Mouse (Mus musculus) heart, adult 18-20 months (tissue): ENCODE results near the gene Mbd3l1. TPM values are rescaled to one million over a fixed set of nuclear protein-coding genes. Genes with fewer than 3 reads are reported as not detected.

Source experiments
- DNase-seq, 2 experiments: peaks; one replicate each; pipeline ENCODE4 v3.0.0; 2021 to 2022; ENCODE audit warnings: mixed read lengths in 1 of 2
- long read RNA-seq, 2 experiments: library from polyadenylated mRNA; stranded (forward); transcript quantifications; one replicate each; pipeline ENCODE4 v2.0.0; 2021
- microRNA-seq, 2 experiments: library from miRNA; unstranded; fragments of <30 nt; microRNA quantifications; one replicate each; pipeline ENCODE4 v1.2.0; 2022
- total RNA-seq, 2 experiments: library from RNA; stranded (reverse); gene quantifications; 2 replicates each; pipeline ENCODE4 v1.2.3; 2021

The Mbd3l1 gene
- not detected for total RNA-seq
- long read RNA-seq, experiment 1: 0 reads
- long read RNA-seq, experiment 2: 0 reads

DNA sequence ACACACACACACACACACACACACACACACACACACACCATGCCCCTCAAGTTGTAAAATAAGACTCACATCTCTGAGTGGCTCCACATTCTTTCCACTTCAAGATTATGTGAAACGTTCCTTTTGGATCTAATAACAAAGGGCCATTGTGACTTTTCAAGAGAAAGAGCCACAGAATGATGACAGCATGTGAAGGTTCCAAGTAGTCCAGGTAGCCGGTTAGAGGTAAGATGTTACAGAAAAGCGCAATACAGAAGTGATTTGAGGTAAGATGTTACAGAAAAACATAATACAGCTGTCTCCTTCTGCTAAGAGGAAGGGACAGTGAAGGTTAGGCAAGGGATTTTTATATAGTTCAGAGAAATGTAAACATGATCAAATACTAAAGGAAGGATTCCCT, at the start of gene Mbd3l1, which contains the start of gene Zfp558:
TSS of gene Mbd3l1 (plus strand) at position 192 of the 400 bp plus-strand sequence.
TSS of gene Zfp558 (minus strand) at position 101 of the 400 bp plus-strand sequence.
- no peak for DNase-seq

DNA sequence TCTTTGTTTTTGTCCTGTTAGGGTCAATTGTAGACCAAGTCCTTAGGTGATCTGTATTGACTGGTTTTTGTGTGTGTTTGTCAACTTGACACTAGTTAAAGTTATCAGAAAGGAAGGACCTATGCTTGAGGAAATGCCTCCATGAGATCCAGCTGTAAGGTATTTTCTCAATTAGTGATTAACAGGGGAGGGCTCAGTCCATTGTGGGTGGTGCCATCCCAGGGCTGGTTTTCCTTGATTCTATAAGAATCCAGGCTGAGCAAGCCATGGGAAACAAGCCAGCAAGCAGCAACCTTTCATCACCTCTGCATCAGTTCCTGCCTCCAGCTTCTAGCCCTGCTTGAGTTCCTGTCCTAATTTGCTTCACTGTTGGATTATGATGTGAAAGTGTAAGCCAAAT, 47.8 kb upstream of the Mbd3l1 start, which contains the start of gene Mbd3l2:
TSS of gene Mbd3l2 (plus strand) at position 301 of the 400 bp plus-strand sequence.
- no peak for DNase-seq

GRCm38 (mm10) chr9:18431687-18432086, 46.5 kb upstream of the Mbd3l1 start:
- DNase-seq: peak; percentile 5 to 32

- DNase-seq: no peak
Observed at GRCm38 (mm10) chr9:18456520-18456919, 21.6 kb upstream of the Mbd3l1 start.

DNA sequence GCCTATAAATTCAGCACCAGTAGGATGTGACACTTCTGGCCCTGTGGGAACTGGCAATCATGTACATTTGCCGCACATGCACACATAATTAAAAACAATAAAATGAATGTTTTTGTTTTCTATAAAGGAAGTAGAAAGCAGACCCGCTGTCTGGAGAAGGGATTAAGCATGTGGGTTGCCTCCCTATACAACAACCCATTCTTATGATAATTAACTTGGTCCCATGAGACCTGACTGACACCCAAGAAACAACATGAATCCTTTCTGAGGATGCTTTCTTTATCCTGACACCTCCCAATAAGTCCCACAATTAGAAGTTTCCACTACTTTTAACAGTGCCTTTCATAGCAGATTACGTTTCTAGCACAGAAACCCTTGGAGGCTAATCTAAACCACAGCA, 10.8 kb upstream of the Mbd3l1 start:
- no peak for DNase-seq

- no peak for DNase-seq
Observed at GRCm38 (mm10) chr9:18468005-18468404, 10.2 kb upstream of the Mbd3l1 start.

DNA sequence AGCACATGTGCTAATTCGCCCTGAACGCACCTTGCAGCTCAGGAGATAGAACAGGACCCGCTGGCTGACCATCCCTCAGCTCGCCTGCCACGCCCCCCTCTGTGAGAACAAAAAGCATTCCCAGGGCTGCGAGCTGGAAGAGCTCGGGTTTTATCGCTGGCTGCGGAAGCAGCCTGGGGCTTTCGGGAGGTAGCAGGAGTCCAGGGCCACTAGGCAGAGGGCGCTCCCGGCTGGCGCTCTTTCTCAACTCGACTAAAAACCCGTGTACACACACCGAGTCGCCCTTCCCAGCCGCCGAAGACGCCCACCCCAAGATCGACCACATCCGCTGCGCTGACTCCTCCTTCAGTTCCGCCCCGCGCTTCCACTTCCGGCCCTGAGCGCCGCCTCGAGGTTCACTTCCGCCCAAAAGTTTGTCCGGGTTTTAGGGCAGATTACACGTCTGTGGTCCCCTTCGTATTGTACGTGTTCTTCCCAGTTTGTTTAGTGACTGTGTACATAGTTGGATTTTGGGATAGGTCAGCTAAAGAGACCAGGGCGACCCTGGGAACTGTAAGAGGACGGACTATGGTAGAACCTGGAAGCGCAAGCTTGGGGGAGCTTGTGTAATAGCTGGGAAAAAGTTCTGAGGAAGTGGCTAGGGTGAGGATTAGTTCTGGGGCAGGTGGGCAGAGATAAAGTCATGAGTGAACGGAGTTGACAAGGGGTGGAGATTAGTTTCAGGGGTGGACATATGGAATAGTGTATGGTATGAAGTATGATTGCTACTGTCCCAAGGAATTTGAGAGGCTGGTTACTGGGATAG, 4.6 kb upstream of the Mbd3l1 start:
- peak; percentile 78 to 82 for DNase-seq

GRCm38 (mm10) chr9:18508098-18508497, 29.9 kb downstream of the Mbd3l1 start:
- DNase-seq: no peak

Small RNAs within 50 kb of the gene (microRNA-seq; reads per million reads assigned to microRNA genes)
- gene Gm22854: 0 reads per million in 2 experiments

Other genes with a start within 250 kb of the Mbd3l1 start
- 10 to 100 TPM; 67.6 to 75.9 TPM for gene Chordc1, start 186.2 kb upstream of the Mbd3l1 start, total RNA-seq
- gene Naalad2, start 75.4 kb upstream of the Mbd3l1 start, total RNA-seq: 1 to 10 TPM; 6.1 to 6.6 TPM
- gene Ubtfl1, start 73.9 kb upstream of the Mbd3l1 start, total RNA-seq: not detected
- gene Mbd3l2, start 47.7 kb upstream of the Mbd3l1 start, total RNA-seq: not detected
- 1 to 10 TPM; 1.7 to 1.9 TPM for gene Zfp558, start 91 bp upstream of the Mbd3l1 start, total RNA-seq
- gene Muc16, start 196.2 kb downstream of the Mbd3l1 start, total RNA-seq: 10 to 100 TPM in 1 of 2 experiments, 1 to 10 TPM in 1; 5.2 to 10.9 TPM